Mouse (Mus musculus): ENCODE results near the gene Vmn2r80. TPM values are rescaled to one million over a fixed set of nuclear protein-coding genes. Genes with fewer than 3 reads are reported as not detected.
"Not testable (repeated sequence)": the region's sequence is repeated elsewhere in the genome, so short reads cannot be mapped to it uniquely, and the experiment has no call there.

Gene Vmn2r80
- polyA plus RNA-seq, 1 experiment from 2014 or later: not detected

DNA sequence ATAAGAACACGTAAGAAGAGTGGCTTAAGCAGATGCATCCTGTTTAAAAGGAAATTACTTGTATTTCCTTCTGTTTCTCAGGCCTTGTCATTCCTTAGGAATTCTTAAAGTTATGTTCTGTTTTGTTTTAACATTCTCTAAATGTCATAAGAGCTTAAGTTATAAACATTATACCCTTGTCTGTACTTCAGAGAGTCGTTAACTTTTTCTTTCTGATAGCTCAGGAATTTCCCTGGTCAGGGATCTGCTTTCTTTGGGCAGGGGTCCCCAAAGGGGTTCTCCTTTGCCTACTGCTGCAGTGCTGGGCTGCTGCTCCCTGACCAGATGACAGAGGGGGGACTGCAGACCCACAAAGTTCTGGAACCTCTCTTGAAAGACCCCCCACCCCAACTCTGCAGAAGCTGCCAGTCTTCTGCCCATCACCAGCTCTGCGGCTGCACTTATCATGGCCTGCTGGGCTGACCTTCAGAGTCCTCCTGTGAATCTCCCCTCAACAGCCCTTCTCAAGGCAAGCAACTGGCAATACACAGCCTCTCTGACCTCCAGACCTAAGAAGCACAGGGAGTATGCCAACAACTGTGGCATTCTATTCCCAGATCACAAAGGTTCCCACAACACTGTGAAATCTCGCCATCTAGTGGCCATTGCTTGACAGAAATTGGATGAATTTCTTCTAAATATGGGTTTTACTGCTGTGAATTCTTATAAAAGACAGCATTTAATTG is 32.3 kb upstream of the Vmn2r80 start:
- TF ChIP-seq EP300 (optimal IDR thresholded peaks at IDR 0.05) (no peak), CTCF (IDR thresholded peaks at IDR 0.05; ENCODE audit: low read depth) (peak; percentile 94)
- ATAC-seq (ENCODE audit: low FRiP score, low TSS enrichment): no peak
- WGBS: 29% methylated on average over 4 of the region's 4 CpGs
- peak; percentile 36 for DNase-seq (ENCODE audit: low spot score)
- no peaks in the 10 kb centered on the region for H3K4me1 ChIP-seq (replicated peaks; ENCODE audit: control insufficient read depth, insufficient read depth)
- no peak overlapping the region for H3K9ac ChIP-seq (ENCODE audit: low read length)
- no peak overlapping the region for H3K4me2 ChIP-seq (replicated peaks; ENCODE audit: low read depth)
- H3K27ac ChIP-seq (replicated peaks): 0 out of 2 replicates have a peak overlapping the region, but pooled peaks have one; percentile 18
- no peaks in the 10 kb centered on the region for H3K9me3 ChIP-seq (ENCODE audit: control insufficient read depth, low read length)
- H3K36me3 ChIP-seq (ENCODE audit: control insufficient read depth, insufficient read depth, low read length): no peaks in the 10 kb centered on the region
- H3K4me3 ChIP-seq (ENCODE audit: low read depth, low read length): no peak overlapping the region
- no peaks in the 10 kb centered on the region for H3K27me3 ChIP-seq (ENCODE audit: control insufficient read depth, insufficient read depth, low read length)

DNA sequence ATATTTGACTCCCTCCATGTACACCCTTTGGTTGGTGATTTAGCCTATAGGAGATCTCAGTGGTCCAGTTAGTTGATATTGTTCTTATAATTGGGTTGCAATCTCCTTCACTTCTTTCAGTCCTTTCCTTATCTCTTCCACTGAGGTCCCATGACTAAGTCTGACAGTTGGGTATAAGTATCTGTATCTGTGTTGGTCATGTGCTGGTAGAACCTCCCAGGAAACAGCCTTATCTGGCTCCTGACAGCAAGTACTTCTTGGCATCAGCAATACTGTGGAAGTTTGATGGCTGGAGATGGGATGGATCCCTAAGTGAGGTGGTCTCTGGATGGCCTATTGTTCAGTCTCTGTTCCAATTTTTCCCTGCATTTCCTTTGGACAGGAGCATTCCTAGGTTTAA is 3.0 kb downstream of the Vmn2r80 start:
- Histone ChIP-seq H3K4me2 (replicated peaks; ENCODE audit: low read depth) (no peak overlapping the region), H3K27me3 (ENCODE audit: control insufficient read depth, insufficient read depth, low read length) (no peaks in the 10 kb centered on the region), H3K36me3 (ENCODE audit: control insufficient read depth, insufficient read depth, low read length) (no peaks in the 10 kb centered on the region), H3K9me3 (ENCODE audit: control insufficient read depth, low read length) (no peaks in the 10 kb centered on the region), H3K4me1 (replicated peaks; ENCODE audit: control insufficient read depth, insufficient read depth) (no peaks in the 10 kb centered on the region), H3K4me3 (ENCODE audit: low read depth, low read length) (no peak overlapping the region), H3K27ac (replicated peaks) (no peak overlapping the region), H3K9ac (ENCODE audit: low read length) (no peak overlapping the region)
- TF ChIP-seq EP300 (optimal IDR thresholded peaks at IDR 0.05): no peak
- TF ChIP-seq CTCF (IDR thresholded peaks at IDR 0.05; ENCODE audit: low read depth): no peak
- ATAC-seq (ENCODE audit: low FRiP score, low TSS enrichment) (no peak), DNase-seq (ENCODE audit: low spot score) (no peak)

DNA sequence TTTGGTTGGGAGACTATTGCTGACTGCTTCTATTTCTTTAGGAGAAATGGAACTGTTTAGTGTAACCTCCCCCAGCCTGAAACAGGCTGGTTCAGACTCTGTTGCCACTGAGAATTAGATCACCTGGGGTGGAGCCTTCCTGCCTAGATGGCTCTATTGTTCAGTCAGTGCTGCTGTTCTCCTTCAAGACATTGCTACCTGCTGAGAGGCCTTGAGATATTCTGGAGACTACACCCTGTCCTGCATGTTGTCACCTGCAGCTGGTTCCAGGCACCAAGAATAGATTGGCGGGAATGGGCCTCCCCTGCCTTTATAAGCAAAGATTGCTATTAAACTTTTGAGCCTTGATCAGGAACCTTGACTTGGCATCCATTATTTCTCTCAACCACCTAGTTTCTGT is 51.4 kb downstream of the Vmn2r80 start:
- H3K9ac ChIP-seq (ENCODE audit: low read length); H3K4me2 ChIP-seq (replicated peaks; ENCODE audit: low read depth); H3K36me3 ChIP-seq (ENCODE audit: control insufficient read depth, insufficient read depth, low read length); H3K27me3 ChIP-seq (ENCODE audit: control insufficient read depth, insufficient read depth, low read length); H3K9me3 ChIP-seq (ENCODE audit: control insufficient read depth, low read length); ATAC-seq (ENCODE audit: low FRiP score, low TSS enrichment); H3K4me3 ChIP-seq (ENCODE audit: low read depth, low read length); DNase-seq (ENCODE audit: low spot score); H3K4me1 ChIP-seq (replicated peaks; ENCODE audit: control insufficient read depth, insufficient read depth); H3K27ac ChIP-seq (replicated peaks): not testable (repeated sequence)
- 74% methylated on average over 1 of the region's 1 CpGs for WGBS

DNA sequence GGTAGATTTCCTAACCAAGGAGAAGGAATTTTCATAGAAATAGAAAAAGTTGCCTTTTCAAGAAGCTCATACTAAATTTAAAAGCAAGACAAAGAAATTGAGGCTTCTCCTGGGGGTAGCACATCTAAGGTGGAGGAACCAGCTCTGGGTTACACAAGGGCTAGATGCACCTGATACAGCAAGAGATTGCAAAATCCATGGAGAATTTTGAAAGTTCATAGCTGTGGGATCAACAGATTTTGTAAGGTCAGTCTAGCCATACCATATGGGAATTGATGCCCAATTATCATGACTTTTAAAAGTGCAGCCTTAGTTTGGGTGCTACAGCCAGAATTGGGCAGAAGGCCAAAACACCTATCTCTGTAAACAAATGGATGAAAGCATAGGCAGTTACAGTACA is 71.9 kb downstream of the Vmn2r80 start:
- no peaks in the 10 kb centered on the region for H3K27me3 ChIP-seq (ENCODE audit: control insufficient read depth, insufficient read depth, low read length)
- H3K9me3 ChIP-seq (ENCODE audit: control insufficient read depth, low read length): no peaks in the 10 kb centered on the region
- H3K27ac ChIP-seq (replicated peaks): no peak overlapping the region
- H3K4me2 ChIP-seq (replicated peaks; ENCODE audit: low read depth): no peak overlapping the region
- H3K4me3 ChIP-seq (ENCODE audit: low read depth, low read length): no peak overlapping the region
- no peaks in the 10 kb centered on the region for H3K36me3 ChIP-seq (ENCODE audit: control insufficient read depth, insufficient read depth, low read length)
- DNase-seq (ENCODE audit: low spot score) (no peak), ATAC-seq (ENCODE audit: low FRiP score, low TSS enrichment) (no peak)
- TF ChIP-seq CTCF (IDR thresholded peaks at IDR 0.05; ENCODE audit: low read depth): no peak
- no peak for TF ChIP-seq EP300 (optimal IDR thresholded peaks at IDR 0.05)
- H3K9ac ChIP-seq (ENCODE audit: low read length): no peak overlapping the region
- H3K4me1 ChIP-seq (replicated peaks; ENCODE audit: control insufficient read depth, insufficient read depth): no peaks in the 10 kb centered on the region

DNA sequence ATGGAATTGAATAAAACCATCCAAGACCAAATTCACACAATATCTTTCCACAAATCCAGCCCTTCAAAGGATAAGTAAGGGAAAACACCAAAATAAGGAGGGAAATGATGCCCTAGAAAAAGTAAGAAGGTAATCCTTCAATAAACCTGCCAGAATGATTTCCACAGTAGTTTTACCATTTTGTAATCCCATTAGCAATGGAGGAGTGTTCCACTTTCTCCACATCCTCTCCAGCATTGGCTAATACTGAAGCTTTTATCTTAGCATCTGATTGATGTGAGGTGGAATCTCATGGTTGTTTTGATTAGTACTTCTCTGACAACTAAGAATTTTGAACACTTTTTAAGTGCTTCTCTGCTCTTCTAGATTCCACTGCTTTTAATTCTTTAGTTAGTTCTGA is 73.0 kb downstream of the Vmn2r80 start:
- Histone ChIP-seq H3K27ac (replicated peaks) (no peak overlapping the region), H3K9me3 (ENCODE audit: control insufficient read depth, low read length) (no peaks in the 10 kb centered on the region), H3K9ac (ENCODE audit: low read length) (no peak overlapping the region), H3K4me1 (replicated peaks; ENCODE audit: control insufficient read depth, insufficient read depth) (no peaks in the 10 kb centered on the region), H3K27me3 (ENCODE audit: control insufficient read depth, insufficient read depth, low read length) (no peaks in the 10 kb centered on the region), H3K36me3 (ENCODE audit: control insufficient read depth, insufficient read depth, low read length) (no peaks in the 10 kb centered on the region), H3K4me2 (replicated peaks; ENCODE audit: low read depth) (no peak overlapping the region), H3K4me3 (ENCODE audit: low read depth, low read length) (no peak overlapping the region)
- DNase-seq (ENCODE audit: low spot score) (no peak), ATAC-seq (ENCODE audit: low FRiP score, low TSS enrichment) (no peak)
- no peak for TF ChIP-seq CTCF (IDR thresholded peaks at IDR 0.05; ENCODE audit: low read depth)
- no peak for TF ChIP-seq EP300 (optimal IDR thresholded peaks at IDR 0.05)

DNA sequence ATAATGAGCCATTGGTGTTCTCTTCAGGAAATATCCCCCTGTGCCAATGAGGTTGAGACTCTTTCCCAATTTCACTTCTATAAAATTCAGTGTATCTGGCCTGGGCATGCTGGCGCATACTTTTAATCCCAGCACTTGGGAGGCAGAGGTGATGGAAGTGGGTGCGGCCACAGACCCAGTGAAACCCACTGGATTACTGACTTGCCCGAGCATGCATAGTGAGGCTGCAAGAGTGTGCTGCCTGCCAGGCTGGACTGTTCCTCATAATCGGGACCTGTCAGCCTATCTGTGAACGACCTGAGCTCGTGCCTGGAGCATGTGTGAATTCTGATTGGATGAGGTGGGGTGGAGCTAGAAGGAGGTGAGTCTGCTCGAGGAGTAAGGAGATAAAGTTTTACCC is 73.6 kb downstream of the Vmn2r80 start:
- DNase-seq (ENCODE audit: low spot score): no peak
- no peak for ATAC-seq (ENCODE audit: low FRiP score, low TSS enrichment)
- TF ChIP-seq EP300 (optimal IDR thresholded peaks at IDR 0.05) (no peak), CTCF (IDR thresholded peaks at IDR 0.05; ENCODE audit: low read depth) (no peak)
- H3K4me1 ChIP-seq (replicated peaks; ENCODE audit: control insufficient read depth, insufficient read depth): no peaks in the 10 kb centered on the region
- no peak overlapping the region for H3K27ac ChIP-seq (replicated peaks)
- 62% methylated on average over 7 of the region's 7 CpGs for WGBS
- H3K27me3 ChIP-seq (ENCODE audit: control insufficient read depth, insufficient read depth, low read length): no peaks in the 10 kb centered on the region
- no peaks in the 10 kb centered on the region for H3K9me3 ChIP-seq (ENCODE audit: control insufficient read depth, low read length)
- H3K9ac ChIP-seq (ENCODE audit: low read length): no peak overlapping the region
- no peaks in the 10 kb centered on the region for H3K36me3 ChIP-seq (ENCODE audit: control insufficient read depth, insufficient read depth, low read length)
- no peak overlapping the region for H3K4me3 ChIP-seq (ENCODE audit: low read depth, low read length)
- no peak overlapping the region for H3K4me2 ChIP-seq (replicated peaks; ENCODE audit: low read depth)

Other genes starting within 250 kb of the Vmn2r80 start
- not detected in 2 replicates for gene Olfr1354, start 235.6 kb upstream of the Vmn2r80 start, polyA plus RNA-seq (2015; fragmentation: Nextera tagmentation; extraction: Ambion mirVana)
- not detected in 2 replicates for gene Olfr8, start 198.1 kb upstream of the Vmn2r80 start, polyA plus RNA-seq (2015; fragmentation: Nextera tagmentation; extraction: Ambion mirVana)
- not detected in 2 replicates for gene Olfr1353, start 185.5 kb upstream of the Vmn2r80 start, polyA plus RNA-seq (2015; fragmentation: Nextera tagmentation; extraction: Ambion mirVana)
- gene Olfr1352, start 167.7 kb upstream of the Vmn2r80 start, polyA plus RNA-seq (2015; fragmentation: Nextera tagmentation; extraction: Ambion mirVana): not detected in 2 replicates
- gene Olfr1351, start 136.3 kb upstream of the Vmn2r80 start, polyA plus RNA-seq (2015; fragmentation: Nextera tagmentation; extraction: Ambion mirVana): not detected in 2 replicates
- gene Olfr57, start 120.0 kb upstream of the Vmn2r80 start, polyA plus RNA-seq (2015; fragmentation: Nextera tagmentation; extraction: Ambion mirVana): 0.12 TPM in 1 of 2 replicates, not detected in the other
- gene 2610008E11Rik, start 51.2 kb upstream of the Vmn2r80 start, polyA plus RNA-seq (2015; fragmentation: Nextera tagmentation; extraction: Ambion mirVana): 7.3 and 7.7 TPM in 2 replicates
- not detected in 2 replicates for gene Vmn2r81, start 98.9 kb downstream of the Vmn2r80 start, polyA plus RNA-seq (2015; fragmentation: Nextera tagmentation; extraction: Ambion mirVana)
- not detected in 2 replicates for gene Vmn2r82, start 207.8 kb downstream of the Vmn2r80 start, polyA plus RNA-seq (2015; fragmentation: Nextera tagmentation; extraction: Ambion mirVana)

All from stomach, postnatal 0 days (tissue).